Mouse (Mus musculus) ES-E14 (cell line): Measurements from ENCODE around the gene Rnft2. TPM values are rescaled to one million over a fixed set of nuclear protein-coding genes. Genes with fewer than 3 reads are reported as not detected.

Source experiments
- DNase-seq: peaks from one replicate; pipeline ENCODE4 v3.0.0-alpha.2; 2013; ENCODE audit warnings: low read depth, low spot score
- H3K27ac ChIP-seq: 2 replicates; pipeline ENCODE4 v1.5.1; 2012; ENCODE audit warnings: low read depth, mild to moderate bottlenecking, low read length, moderate library complexity, mixed read lengths; ENCODE audit not compliant: poor library complexity, insufficient read depth, severe bottlenecking
- H3K36me3 ChIP-seq: 2 replicates; pipeline ENCODE4 v1.6.1; 2012; ENCODE audit warnings: mild to moderate bottlenecking, low read length, moderate library complexity, mixed read lengths; ENCODE audit not compliant: control insufficient read depth, poor library complexity, insufficient read depth, severe bottlenecking
- H3K4me1 ChIP-seq, 2 experiments: fragments of 150-350 bp in 1 of 2; sonication (generic) in 1 of 2; 2 replicates each; pipeline ENCODE4 v1.6.1; 2012; ENCODE audit warnings: low read length in 2 of 2, mild to moderate bottlenecking in 1 of 2, mixed read lengths in 1 of 2; ENCODE audit not compliant: control insufficient read depth in 2 of 2, insufficient read depth in 2 of 2, poor library complexity in 1 of 2
- H3K4me3 ChIP-seq, 2 experiments: fragments of 150-350 bp in 1 of 2; sonication (generic) in 1 of 2; 2 replicates each; pipeline ENCODE4 v1.5.1; 2012; ENCODE audit warnings: low read length in 2 of 2, low read depth in 1 of 2, mild to moderate bottlenecking in 1 of 2, mixed read lengths in 1 of 2; ENCODE audit not compliant: insufficient read depth in 1 of 2, poor library complexity in 1 of 2, severe bottlenecking in 1 of 2
- H3K9ac ChIP-seq: 2 replicates; pipeline ENCODE4 v1.6.1; 2012; ENCODE audit warnings: low read depth, mild to moderate bottlenecking, low read length, mixed read lengths; ENCODE audit not compliant: poor library complexity, insufficient read depth, severe bottlenecking
- H3K9me3 ChIP-seq: fragments of 150-350 bp; sonication (generic); 2 replicates; pipeline ENCODE4 v1.6.1; 2012; ENCODE audit warnings: low read depth, mild to moderate bottlenecking, low read length; ENCODE audit not compliant: control insufficient read depth, insufficient read depth
- CHD2 ChIP-seq: IDR thresholded peaks from 2 replicates; pipeline ENCODE4 v1.6.1; 2014; ENCODE audit warnings: mild to moderate bottlenecking, low read depth, low read length, inconsistent platforms
- HCFC1 ChIP-seq: IDR thresholded peaks from 2 replicates; pipeline ENCODE4 v1.6.1; 2012; ENCODE audit warnings: low read length, inconsistent platforms, borderline replicate concordance; ENCODE audit not compliant: insufficient read depth
- MAFK ChIP-seq: IDR thresholded peaks from 2 replicates; pipeline ENCODE4 v1.6.1; 2014; ENCODE audit warnings: mild to moderate bottlenecking, low read depth, low read length, inconsistent platforms; ENCODE audit not compliant: insufficient read depth
- ZC3H11A ChIP-seq: IDR thresholded peaks from 2 replicates; pipeline ENCODE4 v1.6.1; 2012; ENCODE audit warnings: low read depth, mild to moderate bottlenecking, inconsistent platforms, low read length, borderline replicate concordance
- ZNF384 ChIP-seq: IDR thresholded peaks from 2 replicates; pipeline ENCODE4 v1.6.1; 2012; ENCODE audit warnings: low read depth, low read length, inconsistent platforms
- in situ Hi-C, 2 experiments: fragments of 600-800 bp; cut with MboI; formaldehyde crosslinking; loops; one replicate each; pipeline ENCODE4 v1.15.1; 2025; ENCODE audit warnings: low sequenced_read_pairs in 2 of 2, inconsistent platforms in 1 of 2; ENCODE audit not compliant: unreplicated experiment in 2 of 2
- total RNA-seq: library from RNA; depleted of rRNA; stranded (reverse); fragments of 300-350 nt; gene quantifications from 2 replicates; pipeline ENCODE4 v1.2.3, GENCODE M21; 2012; rRNA removed

Rnft2 gene
- total RNA-seq, 1 experiment = 7.9 TPM

DNA sequence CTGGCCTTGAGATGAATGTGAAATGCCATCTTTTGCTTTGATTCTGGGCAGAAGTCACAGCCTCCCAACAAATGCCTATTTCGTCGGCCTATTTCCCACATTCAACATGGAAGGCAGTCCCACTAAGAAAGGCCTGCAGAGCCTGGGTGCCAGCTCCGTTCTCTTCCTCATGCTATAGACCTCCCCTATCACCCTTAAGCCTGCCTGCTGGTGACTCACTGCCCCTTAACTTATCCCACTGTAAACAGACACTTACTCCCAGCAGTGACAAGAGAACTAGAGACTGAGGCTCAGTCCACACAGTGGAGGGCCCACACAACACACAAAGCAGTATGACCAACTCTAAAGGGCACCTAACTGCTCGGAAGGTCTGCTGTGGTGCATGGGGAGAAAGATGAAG is 100.6 kb downstream of the Rnft2 start:
- Histone ChIP-seq H3K4me3 (no peak overlapping the region), H3K27ac (no peak overlapping the region), H3K36me3 (peaks cover 12% of the 10 kb centered on the region; the same call in 1 of the 2 replicates), H3K9ac (no peak overlapping the region), H3K4me1 (peaks cover 0 to 2% of the 10 kb centered on the region in 2 experiments; a peak in 1 of 4 replicates), H3K9me3 (no peaks in the 10 kb centered on the region)
- DNase-seq = no peak
- no peak for TF ChIP-seq ZNF384
- TF ChIP-seq MAFK = no peak
- TF ChIP-seq ZC3H11A = no peak
- TF ChIP-seq HCFC1 = no peak
- TF ChIP-seq CHD2 = no peak
- in situ Hi-C loops = no loop called here

DNA sequence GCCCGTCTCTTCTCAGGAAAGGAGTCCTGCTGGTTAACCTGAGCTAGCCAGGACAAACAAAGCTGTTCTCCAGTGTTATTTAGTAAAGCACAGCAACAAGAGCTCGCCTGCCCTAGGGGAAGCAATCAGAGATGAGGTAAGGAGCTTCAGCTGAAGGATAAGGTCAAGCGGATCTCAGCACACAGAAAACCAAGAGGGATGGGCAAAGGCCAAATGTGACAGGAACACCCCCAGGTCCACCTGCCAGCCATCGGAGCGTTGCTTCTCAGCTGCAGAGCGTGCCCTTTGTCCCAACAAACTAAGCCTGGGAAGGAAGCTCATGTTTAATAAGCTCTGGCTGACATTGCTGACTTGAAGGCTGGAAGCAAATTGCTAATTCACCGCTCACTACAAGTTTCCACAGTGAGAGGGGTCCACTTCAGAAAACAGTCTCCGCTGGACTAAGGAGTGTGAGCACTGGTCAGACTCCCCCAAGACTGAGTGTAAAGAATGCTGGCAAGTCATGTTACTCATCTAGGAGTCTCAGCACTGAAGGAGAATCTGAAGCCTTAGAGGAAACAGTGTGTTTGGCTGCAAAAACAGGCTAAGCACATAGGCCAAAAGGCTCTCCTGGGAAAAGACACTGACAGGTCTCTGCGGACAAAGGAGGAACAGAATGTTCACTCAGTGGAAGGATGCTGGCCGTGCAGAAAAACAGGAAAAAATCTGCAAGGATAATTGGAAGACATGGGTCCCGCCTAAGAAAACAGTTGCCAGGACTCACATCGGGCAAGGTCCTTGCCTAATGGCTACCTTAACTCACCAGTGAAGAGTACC is 101.5 kb downstream of the Rnft2 start:
- Histone ChIP-seq H3K4me1 (peaks cover 0 to 2% of the 10 kb centered on the region in 2 experiments; a peak in 1 of 4 replicates), H3K4me3 (no peak overlapping the region), H3K36me3 (peaks cover 12% of the 10 kb centered on the region; the same call in 1 of the 2 replicates), H3K9ac (no peak overlapping the region), H3K27ac (no peak overlapping the region), H3K9me3 (no peaks in the 10 kb centered on the region)
- in situ Hi-C loops = no loop called here
- TF ChIP-seq HCFC1 = no peak
- TF ChIP-seq ZNF384 = no peak
- TF ChIP-seq ZC3H11A = no peak
- TF ChIP-seq CHD2 = no peak
- TF ChIP-seq MAFK = no peak
- no peak for DNase-seq

DNA sequence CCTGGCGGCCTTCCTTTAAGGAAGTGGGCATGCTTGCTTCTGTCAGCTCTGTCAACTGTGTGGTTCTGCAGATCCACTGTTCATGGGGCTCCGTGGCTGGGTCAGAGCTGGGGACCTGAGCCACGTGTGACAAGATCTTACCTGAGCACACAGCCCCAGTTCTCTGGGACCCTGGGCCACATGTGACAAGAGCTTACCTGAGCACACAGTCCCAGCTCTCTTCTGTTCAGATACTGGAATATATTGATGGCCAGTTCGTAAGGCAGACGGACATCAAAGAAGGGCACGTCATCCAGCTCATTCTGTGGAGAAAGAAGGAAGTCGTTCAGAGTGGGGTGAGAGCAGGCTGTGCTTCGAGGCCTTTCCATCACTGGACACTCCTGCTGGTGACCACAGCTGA is 102.4 kb downstream of the Rnft2 start:
- Histone ChIP-seq H3K9me3 (no peaks in the 10 kb centered on the region), H3K4me1 (peaks cover 0 to 2% of the 10 kb centered on the region in 2 experiments; a peak in 1 of 4 replicates), H3K4me3 (no peak overlapping the region), H3K9ac (no peak overlapping the region), H3K36me3 (peaks cover 15% of the 10 kb centered on the region; the same call in 1 of the 2 replicates), H3K27ac (no peak overlapping the region)
- DNase-seq = no peak
- TF ChIP-seq HCFC1 = no peak
- TF ChIP-seq CHD2 = no peak
- no peak for TF ChIP-seq ZNF384
- TF ChIP-seq ZC3H11A = no peak
- TF ChIP-seq MAFK = no peak
- in situ Hi-C loops = no loop called here

Other genes with a start within 250 kb of the Rnft2 start
- 3.1 and 3.3 TPM in 2 replicates for gene Tesc, start 217.4 kb downstream of the Rnft2 start, total RNA-seq
- 44.9 and 46.2 TPM in 2 replicates for gene Fbxw8, start 89.7 kb downstream of the Rnft2 start, total RNA-seq
- gene Hrk, start 80.5 kb downstream of the Rnft2 start, total RNA-seq = 0.36 and 0.63 TPM in 2 replicates
- gene 2410131K14Rik, start 111 bp upstream of the Rnft2 start, total RNA-seq = 11.6 and 15.4 TPM in 2 replicates